Mouse (Mus musculus) heart, adult 2 months (tissue): ENCODE results near the gene Ccdc78.

Source experiments
- CTCF ChIP-seq: fragments of 200-600 bp; IDR thresholded peaks from 2 replicates; pipeline ENCODE4 v1.8.1; 2022; ENCODE audit warnings: antibody characterized with exemption, mild to moderate bottlenecking, moderate library complexity
- EP300 ChIP-seq: fragments of 200-500 bp; IDR thresholded peaks from 2 replicates; pipeline ENCODE4 v1.6.1; 2011; ENCODE audit warnings: low read depth, low read length, control low read depth; ENCODE audit not compliant: insufficient read depth

DNA sequence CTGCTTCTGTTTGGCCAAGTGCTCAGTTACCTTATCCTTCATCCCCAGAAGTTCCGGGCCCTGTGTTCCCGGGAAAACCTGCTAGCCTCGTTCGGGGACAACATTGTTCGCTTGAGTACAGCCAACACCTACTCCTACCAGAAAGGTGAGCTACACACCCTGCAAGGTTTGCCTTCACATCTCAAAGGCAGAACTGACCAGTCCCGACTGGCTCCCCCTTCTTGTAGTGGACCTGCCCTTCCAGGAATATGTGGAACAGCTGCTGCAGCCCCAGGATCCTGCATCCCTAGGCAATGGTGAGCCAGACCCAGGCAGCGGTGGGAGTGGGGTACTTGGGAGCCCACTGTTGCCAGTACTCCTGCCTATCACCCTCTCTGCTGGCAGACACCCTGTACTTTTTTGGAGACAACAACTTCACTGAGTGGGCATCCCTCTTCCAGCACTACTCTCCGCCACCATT is 43.2 kb downstream of the Ccdc78 start:
- TF ChIP-seq CTCF (no peak), EP300 (no peak)
